ENCODE assay signal across 8 mouse cellular contexts in genomic region chr4:82537279-82537967, GRCm38 (mm10).
DNase-seq lines count a peak whose midpoint lies in the region; ATAC-seq lines count a peak whose summit lies in the region.

No protein-coding gene starts in this region.

- H3K4me3 ChIP-seq in embryonic facial prominence, embryonic 12.5 days = peak overlapping the region; percentile 38
- H3K4me3 ChIP-seq in heart, embryonic 16.5 days (ENCODE audit: low read length) = peak overlapping the region; percentile 59

- peak overlapping the region; percentile 51 for H3K9ac ChIP-seq in embryonic facial prominence, embryonic 12.5 days
- H3K9ac ChIP-seq in heart, embryonic 16.5 days (ENCODE audit: low read length) = peak overlapping the region; percentile 77

- H3K27me3 ChIP-seq in embryonic facial prominence, embryonic 12.5 days = peaks cover 7% of the 10 kb centered on the region; the same call in 1 of the 2 replicates
- no peaks in the 10 kb centered on the region for H3K27me3 ChIP-seq in heart, embryonic 16.5 days (ENCODE audit: control insufficient read depth, insufficient read depth, low read length)

- peaks cover 28% of the 10 kb centered on the region for H3K4me1 ChIP-seq in embryonic facial prominence, embryonic 12.5 days
- peaks cover 66% of the 10 kb centered on the region for H3K4me1 ChIP-seq in heart, embryonic 16.5 days (ENCODE audit: control insufficient read depth, insufficient read depth, low read length)

- H3K9me3 ChIP-seq in embryonic facial prominence, embryonic 12.5 days = no peaks in the 10 kb centered on the region
- H3K9me3 ChIP-seq in heart, embryonic 16.5 days (replicated peaks; ENCODE audit: control insufficient read depth, low read length) = no peaks in the 10 kb centered on the region

- H3K36me3 ChIP-seq in embryonic facial prominence, embryonic 12.5 days = no peaks in the 10 kb centered on the region
- H3K36me3 ChIP-seq in heart, embryonic 16.5 days (ENCODE audit: control insufficient read depth, insufficient read depth) = no peaks in the 10 kb centered on the region

- peak; percentile 31 for DNase-seq in ovary, postnatal 36 days (ENCODE audit: low spot score)
- DNase-seq in ovary, adult 18-20 months (ENCODE audit: low spot score) = no peak
- DNase-seq in kidney, postnatal 10 days = peak; percentile 59
- peak; percentile 28 for DNase-seq in lung, postnatal 25 days (ENCODE audit: low spot score)
- peak; percentile 52 for DNase-seq in testis, postnatal 10 days (ENCODE audit: low spot score)
- DNase-seq in frontal cortex, postnatal 25 days (ENCODE audit: low spot score in 2 of 2) = no peak

- H3K4me2 ChIP-seq in embryonic facial prominence, embryonic 12.5 days (replicated peaks) = peak overlapping the region; percentile 65
- H3K4me2 ChIP-seq in heart, embryonic 16.5 days (ENCODE audit: low read depth, low read length) = peak overlapping the region; percentile 76

- peak; percentile 48; the same call in 1 of the 2 replicates for ATAC-seq in embryonic facial prominence, embryonic 12.5 days (ENCODE audit: insufficient number of reproducible peaks, insufficient read depth, low FRiP score, low TSS enrichment)
- ATAC-seq in heart, embryonic 16.5 days (replicated peaks; ENCODE audit: extremely low read depth, insufficient read depth, low FRiP score) = no peak

- H3K27ac ChIP-seq in embryonic facial prominence, embryonic 12.5 days = no peak overlapping the region
- peak overlapping the region; percentile 75 for H3K27ac ChIP-seq in heart, embryonic 16.5 days (ENCODE audit: low read length)

- WGBS in embryonic facial prominence, embryonic 12.5 days = under 1% methylated on average over 28 of the region's 28 CpGs
- WGBS in heart, embryonic 16.5 days = 3% methylated on average over 28 of the region's 28 CpGs

Comparison
In these comparisons a context has a peak if more than half of its experiments do, and no peak if none do; other contexts are left out.
1. DNase-seq: peak in ovary, postnatal 36 days (single experiment), kidney, postnatal 10 days (single experiment), lung, postnatal 25 days (single experiment) and testis, postnatal 10 days (single experiment); none in ovary, adult 18-20 months (single experiment) and frontal cortex, postnatal 25 days (0 of 2).